Mouse (Mus musculus): ENCODE measurements around the gene Klhl41.

DNA sequence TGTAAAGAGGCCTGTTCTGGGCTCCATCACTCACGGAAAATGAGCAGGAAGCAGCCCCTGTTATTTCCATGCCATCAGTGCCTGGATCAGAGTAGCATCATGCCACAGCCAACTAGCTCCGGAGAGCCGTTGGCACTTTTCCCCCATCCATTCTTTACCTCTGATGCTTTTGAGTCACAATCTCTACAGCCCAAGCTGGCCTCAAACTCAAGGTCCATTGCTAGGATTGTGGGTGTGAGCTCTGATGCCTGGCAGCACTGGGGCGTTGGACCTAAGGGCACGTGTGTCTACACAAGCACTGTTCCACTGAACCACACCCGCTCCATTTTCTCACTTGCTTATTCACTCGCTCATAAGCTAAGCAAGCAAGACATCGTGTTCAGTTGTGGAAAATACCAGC, 30.5 kb downstream of the Klhl41 start:
- TF ChIP-seq CTCF (IDR thresholded peaks at IDR 0.05; ENCODE audit: low read depth) (no peak), EP300 (optimal IDR thresholded peaks at IDR 0.05) (no peak)
